Mouse (Mus musculus) lung, embryonic 14.5 days (tissue): ENCODE measurements around the gene Mapre3. TPM values are rescaled to one million over a fixed set of nuclear protein-coding genes. Genes with fewer than 3 reads are reported as not detected.

Experiments used
- ATAC-seq: fragments of 200-750 bp; cut with Nextera tagmentation; 2 replicates; pipeline ENCODE4 v1.8.0; 2017; ENCODE audit warnings: mild to moderate bottlenecking, moderate TSS enrichment, moderate library complexity; ENCODE audit not compliant: insufficient read depth
- DNase-seq: peaks from one replicate; pipeline ENCODE4 v3.0.0-alpha.2; 2015
- H3K27ac ChIP-seq: fragments of 300-500 bp; sonication (generic); 2 replicates; pipeline ENCODE4 v1.5.1; 2014; ENCODE audit warnings: low read depth, mild to moderate bottlenecking, moderate library complexity
- H3K27me3 ChIP-seq: fragments of 300-500 bp; sonication (generic); 2 replicates; pipeline ENCODE4 v1.6.1; 2014; ENCODE audit warnings: low read length, control low read depth; ENCODE audit not compliant: insufficient read depth
- H3K36me3 ChIP-seq: fragments of 300-500 bp; sonication (generic); 2 replicates; pipeline ENCODE4 v1.6.1; 2014; ENCODE audit warnings: control low read depth; ENCODE audit not compliant: insufficient read depth
- H3K4me1 ChIP-seq: fragments of 300-500 bp; sonication (generic); 2 replicates; pipeline ENCODE4 v1.6.1; 2014; ENCODE audit warnings: antibody characterized with exemption, control low read depth; ENCODE audit not compliant: insufficient read depth
- H3K4me2 ChIP-seq: fragments of 300-500 bp; sonication (generic); 2 replicates; pipeline ENCODE4 v1.6.1; 2014; ENCODE audit warnings: mild to moderate bottlenecking
- H3K4me3 ChIP-seq: fragments of 300-500 bp; sonication (generic); 2 replicates; pipeline ENCODE4 v1.5.1; 2014; ENCODE audit warnings: low read depth, low read length
- H3K9ac ChIP-seq: fragments of 300-500 bp; sonication (generic); 2 replicates; pipeline ENCODE4 v1.6.1; 2014
- H3K9me3 ChIP-seq: fragments of 300-500 bp; sonication (generic); 2 replicates; pipeline ENCODE4 v1.6.1; 2016; ENCODE audit warnings: low read depth, low read length, control low read depth
- CTCF ChIP-seq: IDR thresholded peaks from 2 replicates; pipeline ENCODE4 v1.5.1; 2016; ENCODE audit warnings: antibody characterized with exemption, low read depth
- WGBS: fragments of 180-500 bp; shearing (Covaris S2); extraction: QIAGEN DNeasy Blood & Tissue Kit; methylation state at CpG from one replicate; pipeline ENCODE4 v1.1.7; 2014; 5-methylcytosine and 5-hydroxymethylcytosine counted together
- polyA plus RNA-seq: library from polyadenylated mRNA; unstranded; fragments of >200 nt; fragmentation: Nextera tagmentation; extraction: Ambion mirVana; gene quantifications from 2 replicates; pipeline ENCODE4 v1.2.1, GENCODE M21; 2014

The Mapre3 gene
- polyA plus RNA-seq, result 17.9 and 18.2 TPM in 2 replicates

DNA sequence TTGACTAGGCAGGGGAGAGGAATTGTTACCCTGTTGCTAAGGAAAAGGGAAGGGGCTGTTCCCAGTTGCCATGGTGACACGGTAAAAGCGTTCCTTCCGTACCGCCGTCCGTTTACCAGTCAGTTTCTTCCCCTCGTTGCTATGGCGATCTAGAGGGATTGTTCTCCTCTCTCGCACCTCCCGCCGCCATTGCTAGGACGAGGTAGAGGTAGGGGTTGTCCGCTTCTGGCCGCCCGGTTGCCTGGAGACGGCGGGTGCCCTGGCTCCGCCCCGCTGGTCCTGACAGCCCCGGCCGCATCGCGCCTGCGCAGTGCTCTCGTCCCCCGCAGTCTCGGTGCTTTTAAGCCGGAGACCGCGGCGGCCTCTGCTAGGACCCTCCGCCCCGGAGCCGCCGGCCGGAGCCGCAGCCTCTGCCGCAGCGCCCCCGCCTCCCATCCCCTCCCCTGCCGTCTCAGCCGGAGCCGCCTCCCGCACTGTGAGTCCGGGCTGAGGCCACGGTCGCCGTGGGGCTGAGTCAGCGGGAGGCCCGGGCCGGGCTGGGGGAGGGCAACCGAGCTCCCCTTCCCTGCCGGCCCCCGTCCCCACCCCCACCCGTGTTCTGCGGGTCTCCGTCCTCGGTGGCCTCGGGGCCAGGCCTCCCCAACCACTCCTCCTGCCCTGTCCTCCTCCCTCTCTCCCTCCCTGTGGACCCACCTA is at the start of gene Mapre3:
Mapre3 (plus strand) TSS at position 218 of the 696 bp plus-strand sequence.
- Histone ChIP-seq H3K9ac (peak within 1 kb of the TSS; percentile 72), H3K4me1 (peaks cover 4% of the 10 kb centered on the region; the same call in 1 of the 2 replicates), H3K4me2 (peak within 1 kb of the TSS; percentile 84), H3K27me3 (no peaks in the 10 kb centered on the region), H3K36me3 (no peaks in the 10 kb centered on the region), H3K4me3 (peak within 1 kb of the TSS; percentile 73), H3K27ac (peak within 1 kb of the TSS; percentile 37; the same call in 1 of the 2 replicates), H3K9me3 (no peaks in the 10 kb centered on the region)
- ATAC-seq (peak; percentile 95), DNase-seq (peak; percentile 95)
- under 1% methylated on average over 59 of the region's 59 CpGs for WGBS
- TF ChIP-seq CTCF, result no peak

DNA sequence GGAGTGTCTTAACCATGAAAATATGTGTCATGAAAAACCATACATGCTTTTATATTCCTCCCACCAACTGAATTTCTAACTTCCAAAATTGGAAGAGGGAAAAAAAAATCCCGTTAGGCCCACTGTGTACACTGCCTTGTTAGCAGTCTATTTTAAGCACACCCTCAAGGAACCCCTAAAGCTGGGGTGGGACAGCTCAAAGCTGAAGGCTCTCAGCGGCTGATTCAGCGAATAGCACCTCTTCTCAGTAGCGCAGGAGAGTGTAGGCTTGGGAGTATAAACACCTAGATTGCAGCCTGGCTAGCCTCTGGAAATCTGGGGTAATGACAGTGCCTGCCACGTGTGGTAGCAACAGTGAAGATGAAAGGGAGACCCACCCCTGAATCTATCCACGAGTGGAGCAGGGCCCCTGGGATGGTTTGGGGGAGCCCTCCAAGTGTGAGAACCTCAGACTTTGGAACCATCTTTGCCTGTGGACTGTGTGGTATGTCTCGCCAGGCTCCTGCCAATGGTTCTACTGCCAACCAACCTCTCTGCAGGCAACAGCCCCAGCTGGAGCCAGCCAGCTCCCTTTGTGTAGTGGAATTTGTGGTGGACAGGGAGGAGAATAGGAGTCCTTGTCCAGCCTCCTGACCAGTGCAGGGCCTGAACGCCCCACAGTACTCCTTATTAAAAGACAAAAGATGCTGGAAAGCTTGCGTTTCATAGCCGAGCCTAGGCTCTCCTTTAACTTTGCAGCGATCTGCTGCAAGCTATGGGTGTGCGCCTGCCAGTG is 48.7 kb upstream of the Mapre3 start:
- no peak overlapping the region for H3K4me2 ChIP-seq
- no peak for TF ChIP-seq CTCF
- H3K27ac ChIP-seq, result no peak overlapping the region

DNA sequence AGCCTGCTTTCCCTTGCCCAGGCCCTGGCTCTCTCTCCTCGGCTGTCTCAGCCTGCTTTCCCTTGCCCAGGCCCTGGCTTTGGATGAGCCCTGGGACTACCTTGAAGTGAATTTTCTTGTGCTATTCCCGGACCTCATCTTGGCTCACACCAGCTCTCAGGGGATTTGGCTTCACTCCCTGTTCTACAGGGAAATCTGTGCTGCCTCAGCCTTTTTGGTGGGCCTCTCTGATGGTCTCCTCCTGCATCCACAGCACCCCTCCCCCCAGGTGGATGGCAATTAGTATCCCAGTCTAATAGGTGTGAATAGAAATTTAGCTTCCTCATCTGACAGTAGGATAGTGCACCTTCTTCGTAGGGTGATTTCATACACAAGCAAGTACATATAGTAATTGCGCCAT is 46.4 kb upstream of the Mapre3 start:
- peak; percentile 35; the same call in 1 of the 2 replicates for ATAC-seq
- no peak overlapping the region; the same call in 1 of the 2 replicates for H3K9ac ChIP-seq
- no peaks in the 10 kb centered on the region for H3K9me3 ChIP-seq
- H3K36me3 ChIP-seq, result no peaks in the 10 kb centered on the region
- H3K27me3 ChIP-seq, result no peaks in the 10 kb centered on the region
- H3K4me1 ChIP-seq, result peaks cover 20% of the 10 kb centered on the region
- H3K27ac ChIP-seq, result peak overlapping the region; percentile 76
- WGBS, result 41% methylated on average over 4 of the region's 4 CpGs
- no peak overlapping the region for H3K4me3 ChIP-seq
- TF ChIP-seq CTCF, result no peak
- peak; percentile 63 for DNase-seq
- H3K4me2 ChIP-seq, result peak overlapping the region; percentile 7; the same call in 1 of the 2 replicates

More for the DNA sequence above, 48.7 kb upstream of the Mapre3 start:
- Histone ChIP-seq H3K27me3 (no peaks in the 10 kb centered on the region), H3K9me3 (no peaks in the 10 kb centered on the region), H3K9ac (no peak overlapping the region), H3K4me3 (no peak overlapping the region), H3K4me1 (peaks cover 18% of the 10 kb centered on the region), H3K36me3 (no peaks in the 10 kb centered on the region)
- 74% methylated on average over 12 of the region's 12 CpGs for WGBS
- no peak for ATAC-seq
- no peak for DNase-seq

DNA sequence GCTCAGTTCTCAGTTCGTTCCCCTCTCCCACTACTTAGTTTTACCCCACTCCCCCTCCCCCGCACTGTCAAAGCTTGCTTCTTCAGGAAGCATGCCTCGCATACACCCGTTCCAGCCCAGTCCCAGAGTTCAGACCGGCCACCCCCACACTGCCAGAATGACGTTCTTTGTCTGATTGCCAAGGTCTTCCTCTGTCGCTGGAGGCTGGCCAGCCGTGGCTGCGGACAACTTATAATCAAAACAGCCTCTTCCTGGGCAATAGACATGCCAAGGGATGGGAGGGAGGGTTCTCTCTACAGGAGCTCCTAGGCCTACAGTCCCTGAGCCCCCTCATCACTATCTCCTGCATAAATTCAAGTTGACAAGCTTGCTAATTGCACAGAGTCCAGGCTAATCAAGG is 45.8 kb upstream of the Mapre3 start:
- DNase-seq (peak; percentile 96), ATAC-seq (peak; percentile 94)
- peaks cover 20% of the 10 kb centered on the region for H3K4me1 ChIP-seq
- H3K27ac ChIP-seq, result peak overlapping the region; percentile 76; the same call in 1 of the 2 replicates
- no peaks in the 10 kb centered on the region for H3K27me3 ChIP-seq
- no peaks in the 10 kb centered on the region for H3K36me3 ChIP-seq
- no peak for TF ChIP-seq CTCF
- no peak overlapping the region for H3K9ac ChIP-seq
- no peak overlapping the region for H3K4me3 ChIP-seq
- peak overlapping the region; percentile 29; the same call in 1 of the 2 replicates for H3K4me2 ChIP-seq
- no peaks in the 10 kb centered on the region for H3K9me3 ChIP-seq
- 11% methylated on average over 9 of the region's 9 CpGs for WGBS

DNA sequence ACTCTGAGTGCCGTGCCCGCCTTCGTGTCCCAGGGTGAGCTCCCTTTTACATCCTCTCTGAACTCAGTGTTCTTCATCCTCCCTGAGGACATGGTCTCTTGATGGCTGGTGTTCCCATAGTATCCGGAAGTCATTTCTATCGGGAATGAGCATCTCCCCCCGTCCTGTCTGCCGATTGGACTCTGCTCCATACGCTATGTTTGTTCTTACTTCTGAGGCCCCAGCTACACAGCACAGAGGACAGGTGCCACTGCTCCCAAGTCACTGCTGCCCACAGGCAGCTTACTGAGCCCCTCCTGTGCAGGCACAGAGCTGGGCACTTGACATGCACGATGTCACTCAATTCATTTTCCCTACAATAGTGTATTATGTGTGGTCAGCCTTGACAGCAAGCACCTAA is 45.4 kb upstream of the Mapre3 start:
- TF ChIP-seq CTCF, result no peak
- Histone ChIP-seq H3K36me3 (no peaks in the 10 kb centered on the region), H3K4me1 (peaks cover 20% of the 10 kb centered on the region), H3K27me3 (peaks cover 4% of the 10 kb centered on the region; the same call in 1 of the 2 replicates), H3K27ac (peak overlapping the region; percentile 58; the same call in 1 of the 2 replicates), H3K9ac (no peak overlapping the region), H3K4me3 (no peak overlapping the region), H3K4me2 (peak overlapping the region; percentile 29; the same call in 1 of the 2 replicates), H3K9me3 (no peaks in the 10 kb centered on the region)
- WGBS, result 51% methylated on average over 9 of the region's 9 CpGs
- ATAC-seq, result no peak; the same call in none of the 2 replicates
- DNase-seq, result no peak

DNA sequence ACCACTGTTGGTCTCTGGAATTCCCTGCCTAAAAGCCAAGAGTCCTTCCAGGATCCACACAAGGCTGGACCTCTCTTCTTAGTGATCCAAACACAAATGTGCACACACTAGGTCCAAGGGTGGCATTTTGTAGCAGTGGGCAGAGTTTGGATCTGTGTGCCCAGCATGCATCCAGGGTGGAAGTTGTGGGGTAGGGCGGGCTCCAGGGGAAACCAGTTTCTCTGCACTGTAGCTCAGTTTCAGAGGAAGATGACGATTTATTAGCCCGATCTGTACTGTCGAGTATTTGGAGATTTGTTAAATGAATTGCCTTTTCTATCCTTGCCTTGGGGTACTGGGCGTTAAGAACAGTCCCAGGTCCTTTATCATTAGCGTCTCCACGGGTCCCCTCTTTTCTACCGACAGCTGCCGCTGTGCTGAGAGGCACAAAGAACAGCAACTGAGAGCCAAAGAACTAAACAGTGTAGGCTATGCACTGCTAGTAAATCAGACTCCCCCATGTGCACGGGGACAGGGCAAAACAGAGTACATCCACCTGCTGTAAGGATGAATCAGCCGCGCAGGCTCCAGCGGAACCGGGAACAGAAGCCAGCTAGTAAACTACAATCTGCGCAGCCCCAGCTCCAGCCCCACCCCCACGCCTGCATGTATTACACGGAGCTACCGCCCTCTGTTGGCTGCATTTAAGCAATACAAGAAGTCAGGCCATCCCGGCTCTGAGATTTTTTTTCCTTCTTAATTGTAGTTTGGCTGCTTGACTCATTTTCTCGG is 39.7 kb upstream of the Mapre3 start:
- Histone ChIP-seq H3K4me1 (0 out of 2 replicates have a peak, but pooled peaks cover 8% of the 10 kb centered on the region), H3K4me2 (peak overlapping the region; percentile 64), H3K4me3 (peak overlapping the region; percentile 21), H3K27ac (no peak overlapping the region), H3K9ac (no peak overlapping the region; the same call in 1 of the 2 replicates), H3K9me3 (no peaks in the 10 kb centered on the region), H3K27me3 (peaks cover 7% of the 10 kb centered on the region; the same call in 1 of the 2 replicates), H3K36me3 (no peaks in the 10 kb centered on the region)
- 11% methylated on average over 20 of the region's 20 CpGs for WGBS
- TF ChIP-seq CTCF, result peak; percentile 92
- DNase-seq (peak; percentile 93), ATAC-seq (peak; percentile 81; the same call in 1 of the 2 replicates)
